Mouse (Mus musculus) left cerebral cortex, postnatal 10 days (tissue): ENCODE measurements around the gene Samd11. TPM values are rescaled to one million over a fixed set of nuclear protein-coding genes. Genes with fewer than 3 reads are reported as not detected.

Experiments used
- DNase-seq, 2 experiments: peaks; one replicate each; pipeline ENCODE4 v3.0.0; 2021 to 2022; ENCODE audit warnings: low spot score in 2 of 2, mixed read lengths in 1 of 2; ENCODE audit errors: extremely low spot score in 1 of 2
- intact Hi-C: fragments of 180-260 bp; cut with DNase I; formaldehyde crosslinking; loops from one replicate; pipeline ENCODE4 v1.15.1; 2025
- total RNA-seq, 2 experiments: library from RNA; stranded (reverse); gene quantifications; 2 replicates each; pipeline ENCODE4 v1.2.3; 2021

The Samd11 gene
- 1 to 10 TPM; 5.2 to 5.4 TPM for total RNA-seq

DNA sequence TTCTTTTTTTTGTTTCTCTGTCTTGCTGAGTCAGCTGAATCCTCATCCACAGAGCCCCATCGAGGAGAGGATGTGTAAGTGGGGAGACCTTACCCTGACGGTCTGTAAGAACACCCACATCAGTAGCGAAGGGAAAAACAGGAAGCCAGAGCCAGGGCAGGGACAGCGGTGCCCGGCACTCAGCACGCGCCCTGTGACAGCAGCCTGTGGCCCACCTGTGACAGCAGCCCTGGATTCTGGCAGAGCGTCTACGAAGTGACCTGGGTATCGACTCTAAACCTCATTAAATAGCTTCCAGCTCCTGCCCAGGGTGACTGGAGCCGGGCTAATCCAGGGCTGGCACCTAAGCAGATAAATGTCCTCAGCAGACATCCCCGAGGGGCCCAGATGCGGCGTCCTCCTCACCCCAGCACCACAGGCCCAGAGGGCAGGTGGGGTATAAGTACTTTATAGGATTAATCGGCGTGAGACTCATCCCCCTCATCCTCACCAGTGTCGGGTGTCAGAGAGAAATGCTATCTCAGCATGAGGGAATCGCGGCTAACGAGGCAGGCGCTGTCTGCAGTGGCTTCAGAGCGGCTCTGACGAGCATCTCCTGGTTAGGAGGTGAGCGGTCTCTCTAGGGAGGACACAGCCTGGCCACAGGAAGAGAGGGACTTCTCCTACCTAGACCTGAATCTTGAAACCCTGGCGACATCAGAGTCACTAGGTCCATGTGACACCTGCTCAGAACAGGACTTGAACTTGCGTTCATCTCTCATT lies at the start of gene Samd11:
Gene Samd11 (minus strand): TSS at position 580 of the 762 bp plus-strand sequence.
- DNase-seq: no peak
- intact Hi-C loops: no loop called here

DNA sequence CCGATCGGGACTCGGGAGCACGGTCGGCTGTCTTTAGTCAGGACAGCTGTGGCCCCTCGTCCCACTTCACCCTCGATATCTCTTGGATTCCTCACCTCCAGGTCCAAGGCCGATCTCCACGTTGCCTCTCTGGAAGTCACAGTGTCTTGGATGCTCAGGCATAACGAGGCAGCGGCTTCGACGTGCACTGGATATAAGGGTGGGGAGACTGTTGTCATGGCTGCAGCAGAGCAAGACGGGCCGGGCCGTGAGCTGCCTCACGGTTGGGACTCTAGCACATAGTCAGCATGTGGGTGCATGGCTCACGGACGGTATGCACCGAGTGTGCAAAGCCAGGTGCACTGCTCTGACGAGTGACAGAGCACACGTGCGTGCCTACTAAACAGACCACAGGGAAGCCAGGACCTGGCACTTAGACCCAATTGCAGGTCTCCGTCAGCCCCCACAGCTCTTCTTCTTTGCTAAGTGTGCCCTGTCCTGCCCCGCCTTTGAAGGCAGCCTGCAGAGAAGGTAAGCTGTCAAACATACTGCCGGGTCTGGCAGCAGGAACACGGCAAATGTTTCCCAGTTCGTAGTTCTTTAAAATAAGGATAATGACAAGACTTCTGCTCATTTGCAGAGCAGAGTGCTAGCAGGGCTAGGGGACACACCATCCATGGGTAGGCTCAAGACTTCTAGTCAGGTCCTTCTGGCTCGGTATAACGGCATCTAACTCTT lies 938 bp downstream of the Samd11 start:
- intact Hi-C loops: no loop called here

DNA sequence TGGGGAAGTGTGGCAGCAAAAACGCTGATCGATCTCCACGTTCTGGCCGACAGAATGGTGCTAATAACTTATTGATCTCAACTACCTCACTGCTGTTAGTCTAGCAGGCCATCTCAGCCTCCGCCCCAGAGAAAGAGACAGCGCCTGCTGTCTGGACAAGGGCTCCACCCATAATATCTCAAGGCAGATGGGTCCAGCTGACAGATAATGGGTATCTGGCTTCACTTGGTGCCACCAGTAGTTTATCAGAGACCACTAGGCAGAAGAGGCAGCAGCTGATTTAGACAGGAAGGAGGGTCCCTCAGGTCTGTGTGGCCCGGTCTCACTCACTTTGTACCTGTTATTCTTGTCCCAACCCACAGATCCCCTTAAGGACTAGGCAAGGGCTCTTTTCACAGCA lies 2.4 kb downstream of the Samd11 start:
- intact Hi-C loops: no loop called here
- no peak for DNase-seq

More for the DNA sequence above, 938 bp downstream of the Samd11 start:
- no peak for DNase-seq

DNA sequence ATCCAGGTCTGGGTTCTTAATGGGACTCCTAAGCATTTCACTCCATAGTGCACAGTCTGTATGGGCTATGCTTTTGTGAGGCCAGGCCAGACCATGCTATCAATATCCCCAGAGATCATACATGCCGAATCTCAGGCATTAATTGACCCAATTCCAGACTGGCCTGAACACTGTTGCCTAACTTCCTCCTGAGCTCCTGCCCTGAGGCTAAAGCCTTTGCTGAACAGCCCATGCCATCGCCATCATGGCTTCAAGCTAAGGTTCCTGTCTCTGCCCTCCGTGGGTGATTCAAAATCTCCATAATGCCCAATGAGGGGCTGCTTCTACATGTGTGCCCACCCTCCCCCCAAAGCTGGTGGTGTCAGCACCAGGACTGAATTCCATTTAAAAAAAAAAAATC lies 2.8 kb downstream of the Samd11 start:
- intact Hi-C loops: no loop called here

DNA sequence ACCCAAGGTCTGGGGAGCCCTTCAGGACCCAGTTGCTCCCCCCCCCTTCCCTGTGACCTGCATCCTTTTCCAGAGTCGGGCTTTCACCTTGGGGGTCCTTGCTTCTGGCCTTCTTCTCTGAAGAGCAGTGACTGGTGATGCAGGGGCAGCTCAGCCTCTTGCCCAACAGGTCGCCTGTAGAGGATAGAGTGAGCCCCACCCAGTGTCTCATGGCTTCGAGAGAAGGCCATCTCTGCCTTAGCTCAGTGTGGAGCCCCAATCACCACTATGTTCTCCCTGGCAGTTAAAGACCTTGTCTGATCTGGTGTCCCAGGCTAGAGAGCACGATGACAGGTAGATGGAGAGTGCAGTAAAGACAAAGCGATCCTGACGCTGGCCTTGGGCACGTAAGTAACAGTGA lies 3.3 kb downstream of the Samd11 start:
- intact Hi-C loops: no loop called here
- no peak for DNase-seq

More for the DNA sequence above, 2.8 kb downstream of the Samd11 start:
- no peak for DNase-seq

DNA sequence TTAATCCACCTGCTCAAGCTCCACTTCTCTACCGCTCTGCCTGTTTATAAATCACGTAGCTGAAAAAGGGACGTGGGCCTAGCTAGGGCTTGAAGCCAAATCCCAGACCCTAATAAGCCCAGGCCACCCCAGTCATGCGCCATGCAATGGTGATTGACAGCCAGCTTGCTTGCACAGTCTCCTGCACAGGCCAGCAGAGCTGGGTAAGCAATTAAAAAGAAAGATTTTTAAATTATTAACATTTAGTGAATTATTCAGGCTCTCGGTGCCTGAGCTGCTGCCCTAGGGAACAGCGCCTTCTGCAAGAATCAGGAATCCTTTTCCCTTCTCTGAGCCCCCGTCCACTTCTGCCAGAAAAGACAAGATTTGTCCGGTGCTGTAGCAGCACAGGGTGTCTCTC lies 4.4 kb downstream of the Samd11 start:
- intact Hi-C loops: no loop called here
- no peak for DNase-seq

DNA sequence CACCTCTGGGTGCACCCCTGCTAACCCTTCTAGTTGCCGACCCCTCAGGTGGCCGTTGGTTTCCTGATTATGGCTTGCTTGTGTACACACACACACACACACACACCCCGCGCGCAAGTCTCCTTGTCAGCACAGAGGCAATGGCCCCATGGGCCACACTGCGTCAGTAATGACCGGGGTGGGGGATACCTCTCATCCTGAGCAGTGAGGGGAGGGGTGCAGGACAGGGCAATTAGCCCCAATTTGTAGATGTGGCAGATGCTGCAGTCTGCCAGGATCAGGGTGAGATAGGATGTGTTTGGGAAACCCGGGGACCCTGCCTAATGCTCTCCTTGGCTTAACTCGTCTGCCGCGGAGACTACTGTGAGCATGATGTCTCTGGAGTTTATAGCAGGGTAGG lies 5.9 kb downstream of the Samd11 start:
- intact Hi-C loops: loop anchor here (1.0 kb wide), 1 partner anchor 10 kb away; no protein-coding TSS in a partner anchor
- no peak for DNase-seq

DNA sequence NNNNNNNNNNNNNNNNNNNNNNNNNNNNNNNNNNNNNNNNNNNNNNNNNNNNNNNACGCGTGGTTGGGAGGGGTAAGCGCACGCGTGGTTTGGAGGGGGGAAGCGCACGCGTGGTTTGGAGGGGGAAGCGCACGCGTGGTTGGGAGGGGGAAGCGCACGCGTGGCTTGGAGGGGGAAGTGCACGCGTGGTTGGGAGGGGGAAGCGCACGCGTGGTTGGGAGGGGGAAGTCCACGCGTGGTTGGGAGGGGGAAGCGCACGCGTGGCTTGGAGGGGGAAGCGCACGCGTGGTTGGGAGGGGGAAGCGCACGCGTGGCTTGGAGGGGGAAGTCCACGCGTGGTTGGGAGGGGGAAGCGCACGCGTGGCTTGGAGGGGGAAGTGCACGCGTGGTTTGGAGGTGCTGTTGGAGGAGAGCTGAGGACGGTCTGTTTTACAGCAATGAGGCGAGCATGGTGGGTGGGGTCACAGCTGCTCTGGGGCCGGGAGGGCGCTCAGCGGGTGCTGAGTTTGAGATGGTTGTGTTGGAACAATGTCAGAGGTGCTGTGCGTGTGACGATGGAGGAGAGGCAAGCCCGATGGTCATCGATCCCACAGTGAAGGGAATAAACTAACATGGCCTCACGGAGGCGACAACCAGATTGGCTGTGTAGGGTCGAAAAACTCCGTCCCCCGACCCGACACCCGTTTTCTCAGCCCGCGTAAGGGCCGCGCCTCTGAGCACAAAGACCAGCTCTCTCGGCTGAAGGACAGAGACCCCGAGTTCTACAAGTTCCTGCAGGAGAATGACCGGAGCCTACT lies 18.6 kb downstream of the Samd11 start:
- intact Hi-C loops: no loop called here
- DNase-seq: no peak

DNA sequence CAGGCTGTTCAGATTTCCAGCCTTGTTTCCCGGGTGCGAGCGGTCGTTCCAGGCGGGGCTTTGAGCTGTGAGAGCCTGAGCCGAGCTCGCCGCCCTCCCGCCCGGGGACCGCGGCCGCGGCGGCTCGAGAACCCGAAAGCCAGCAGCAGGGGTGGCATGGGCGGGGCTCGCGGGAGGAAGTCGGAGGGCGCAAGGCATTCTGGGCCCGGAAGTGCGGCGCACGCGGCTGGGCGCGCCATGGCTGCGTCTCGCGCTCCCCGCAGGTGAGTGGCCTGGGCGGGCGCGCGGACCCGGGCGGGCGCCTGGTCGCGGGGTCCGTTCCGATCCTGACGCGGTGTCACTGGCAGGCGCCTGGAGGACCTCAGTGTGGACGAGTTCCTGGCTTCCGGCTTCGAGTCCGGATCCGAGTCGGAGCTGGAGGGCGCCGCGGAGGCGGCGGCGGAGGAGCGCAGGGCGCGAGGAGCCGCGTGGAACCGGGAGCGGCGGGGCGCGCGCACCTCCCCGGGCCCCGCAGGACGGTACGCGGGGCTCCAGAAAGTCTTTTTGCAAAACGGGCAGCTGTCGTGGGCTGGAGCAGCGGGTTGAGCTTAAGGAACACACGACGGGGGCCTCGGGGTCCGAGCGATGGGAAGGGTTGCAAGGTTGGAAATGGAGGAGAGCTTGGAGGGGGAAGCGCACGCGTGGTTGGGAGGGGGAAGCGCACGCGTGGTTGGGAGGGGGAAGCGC lies 19.5 kb downstream of the Samd11 start, which contains the start of gene Noc2l:
Gene Noc2l (plus strand): TSS at position 203 of the 726 bp plus-strand sequence.
- intact Hi-C loops: loop anchor here (2.0 kb wide), 1 partner anchor 39 kb away; the partner anchor contains the start of gene Agrn
- peak; percentile 80 to 97 for DNase-seq

DNA sequence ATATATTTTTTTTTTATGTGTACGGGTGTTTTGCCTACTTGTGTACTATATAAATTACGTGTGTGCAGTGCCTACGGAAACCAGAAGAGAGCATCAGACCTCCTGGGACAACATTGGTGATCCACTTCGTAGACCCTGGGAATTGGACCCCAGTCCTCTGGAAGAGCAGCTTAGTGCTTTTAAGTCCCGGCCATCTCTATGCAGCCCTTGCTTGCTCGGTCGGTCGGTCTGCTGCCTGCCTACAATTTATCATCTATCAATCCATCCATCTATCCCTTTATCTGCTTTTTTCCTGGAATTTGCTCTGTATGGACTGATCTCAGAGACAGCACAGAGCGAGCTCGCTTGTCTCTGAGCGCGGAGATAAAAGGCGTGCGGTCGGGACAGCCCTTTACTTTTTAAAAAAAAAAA lies 20.1 kb downstream of the Samd11 start:
- intact Hi-C loops: loop anchor here (2.0 kb wide), 1 partner anchor 39 kb away; the partner anchor contains the start of gene Agrn
- DNase-seq: no peak

DNA sequence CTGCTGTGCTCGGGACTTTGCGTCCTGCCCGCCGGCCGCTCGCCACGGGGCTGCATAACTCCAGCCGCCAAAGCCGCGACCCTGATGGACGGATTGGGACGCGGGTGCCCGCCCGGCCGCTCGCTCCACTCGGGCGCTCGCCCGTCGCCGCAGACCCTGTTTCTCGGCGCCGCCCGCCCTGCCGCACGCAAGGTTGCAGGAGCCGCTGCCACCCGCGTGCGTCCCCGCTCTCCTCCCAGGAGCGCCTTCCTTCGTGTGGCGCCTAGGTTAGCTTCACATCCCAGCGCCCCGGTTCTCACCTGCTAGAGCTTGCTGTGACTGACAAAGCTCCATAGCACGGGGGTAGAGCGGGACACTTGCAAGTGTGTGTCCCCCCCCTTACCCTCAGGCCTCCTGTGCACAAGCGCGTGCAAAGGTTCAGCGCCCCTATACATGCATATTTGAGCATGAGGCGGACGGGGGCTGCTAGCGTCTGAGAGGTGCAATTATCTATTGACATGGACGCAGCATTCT lies 20.7 kb downstream of the Samd11 start, which contains the start of gene Plekhn1:
Gene Plekhn1 (minus strand): TSS at position 157 of the 513 bp plus-strand sequence.
- intact Hi-C loops: loop anchor here (2.0 kb wide), 1 partner anchor 38 kb away; the partner anchor contains the start of gene Agrn
- DNase-seq: peak; percentile 66 to 89

DNA sequence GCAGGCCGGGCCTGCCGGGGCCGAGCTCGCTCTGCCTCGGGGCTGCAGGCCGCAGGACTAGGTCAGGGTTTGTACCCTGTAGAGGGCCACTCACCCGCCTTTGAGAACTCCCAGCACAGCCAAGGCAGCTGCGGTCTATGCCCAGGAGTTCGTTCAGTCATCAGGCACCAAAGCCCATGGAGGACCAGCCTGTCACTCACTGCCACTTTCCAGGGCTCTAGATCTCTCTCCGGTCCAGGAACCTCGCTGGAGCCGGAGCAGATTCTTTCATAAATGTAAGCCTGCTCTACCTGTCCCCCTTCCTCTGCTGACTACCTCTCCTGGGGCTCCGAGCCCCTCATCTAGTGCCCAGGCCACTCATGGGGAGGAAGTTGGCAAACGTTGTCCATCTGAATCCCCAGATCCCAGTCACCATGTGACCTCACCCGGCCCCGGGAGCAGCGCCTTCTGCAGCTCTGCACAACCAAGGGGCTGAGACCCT lies 21.4 kb downstream of the Samd11 start:
- intact Hi-C loops: loop anchor here (2.0 kb wide), 1 partner anchor 37 kb away; the partner anchor contains the start of gene Agrn
- DNase-seq: no peak

DNA sequence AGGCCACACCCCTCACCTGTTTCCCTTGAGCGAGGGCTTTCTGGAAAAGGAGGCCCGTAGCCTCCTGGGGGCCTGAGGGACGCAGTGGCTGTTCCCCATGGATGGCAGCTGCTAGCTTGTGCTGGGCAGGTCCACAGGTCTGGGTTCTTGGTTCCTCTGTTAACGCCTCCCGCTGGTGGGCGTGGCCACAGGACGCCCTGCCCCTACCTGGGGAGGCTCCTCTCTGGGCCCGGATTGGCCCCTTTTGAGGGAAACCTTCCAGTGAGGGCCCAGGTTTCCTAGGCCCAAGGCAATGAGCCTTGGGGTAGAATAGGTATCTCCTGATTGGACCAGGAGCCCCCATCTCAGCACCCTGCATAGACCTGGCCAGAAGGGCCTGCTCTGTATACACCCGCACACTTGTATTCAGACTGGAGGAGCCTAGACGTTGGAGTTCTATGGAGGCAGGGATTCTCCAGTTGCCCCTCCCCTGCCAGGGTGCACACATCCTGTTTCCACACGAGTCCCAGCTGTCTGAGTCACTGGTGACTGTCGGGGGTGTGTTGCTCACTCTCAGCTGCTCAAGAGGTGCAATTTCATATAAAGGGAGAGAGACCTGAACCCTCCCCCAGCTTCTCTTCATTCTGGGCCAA lies 26.9 kb downstream of the Samd11 start:
- no peak for DNase-seq
- intact Hi-C loops: no loop called here

DNA sequence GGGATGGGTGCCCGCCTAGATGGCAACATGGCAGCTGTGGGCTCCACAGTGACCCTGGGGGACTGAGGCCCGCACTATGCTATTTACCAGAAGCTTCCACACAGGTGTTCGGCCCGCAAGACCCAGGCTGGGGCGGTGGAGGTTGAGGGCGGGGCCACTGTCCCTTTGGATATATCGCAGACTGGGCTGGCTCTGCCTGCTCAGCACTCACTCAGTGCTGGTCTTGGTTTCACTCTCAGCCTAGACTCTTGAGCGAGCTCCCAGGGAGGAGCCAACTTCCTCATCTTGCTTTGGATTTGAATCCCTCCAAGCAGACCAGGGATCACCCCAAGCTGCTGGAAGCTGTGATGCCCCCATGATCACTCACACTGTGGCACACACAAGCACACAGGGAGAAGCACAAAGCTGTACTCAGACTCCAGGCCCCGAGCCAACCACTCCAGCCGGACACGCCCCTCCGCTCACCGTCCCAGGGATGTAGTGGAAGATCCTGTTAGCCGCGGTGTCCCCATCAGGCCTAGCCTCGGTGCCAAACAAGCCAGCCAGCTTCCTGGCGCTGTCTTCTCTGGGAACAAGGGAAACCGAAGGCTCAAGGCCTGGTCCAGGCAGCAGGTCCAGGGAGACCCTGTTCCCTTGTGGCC lies 27.6 kb downstream of the Samd11 start:
- DNase-seq: no peak
- intact Hi-C loops: no loop called here

DNA sequence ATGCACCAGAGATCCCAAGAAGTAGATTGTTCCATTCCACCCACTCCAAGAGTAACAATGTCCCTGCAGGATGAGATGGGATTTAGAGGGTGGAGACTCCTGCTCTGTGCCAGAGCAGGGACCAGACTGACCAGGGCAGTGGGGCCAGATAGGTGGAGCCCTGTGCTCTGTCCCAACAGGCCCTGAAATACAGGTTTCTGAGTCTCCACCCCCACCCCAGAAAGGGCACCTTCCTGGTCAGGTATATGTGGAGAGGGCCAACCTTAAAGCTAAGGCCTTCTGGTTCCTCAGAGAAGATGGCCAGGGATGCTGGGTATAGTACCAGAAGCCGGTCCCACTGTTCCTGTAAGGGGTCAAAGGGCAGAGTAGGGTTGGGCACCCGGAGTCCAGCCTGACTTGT lies 31.2 kb downstream of the Samd11 start:
- intact Hi-C loops: no loop called here
- no peak for DNase-seq

DNA sequence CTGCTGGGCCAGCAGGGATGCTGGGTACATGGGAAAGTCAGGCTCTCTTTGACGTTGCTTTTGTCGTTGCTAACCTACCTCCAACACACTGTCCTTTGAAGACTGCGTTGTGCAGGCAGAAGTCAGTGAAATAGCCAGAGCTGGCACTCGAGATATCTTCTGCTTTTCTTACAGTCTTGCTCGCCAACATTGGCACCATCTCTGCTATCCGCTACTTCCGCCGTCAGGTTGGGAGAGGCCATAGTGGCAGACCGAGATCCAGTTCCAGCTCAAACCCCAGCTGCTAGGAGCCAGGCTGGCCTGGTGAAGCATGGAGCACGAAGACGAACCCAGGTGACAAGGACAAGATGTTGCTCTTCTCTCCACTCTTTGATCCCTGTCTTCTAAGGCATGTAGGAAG lies 35.5 kb downstream of the Samd11 start:
- intact Hi-C loops: no loop called here
- no peak for DNase-seq

DNA sequence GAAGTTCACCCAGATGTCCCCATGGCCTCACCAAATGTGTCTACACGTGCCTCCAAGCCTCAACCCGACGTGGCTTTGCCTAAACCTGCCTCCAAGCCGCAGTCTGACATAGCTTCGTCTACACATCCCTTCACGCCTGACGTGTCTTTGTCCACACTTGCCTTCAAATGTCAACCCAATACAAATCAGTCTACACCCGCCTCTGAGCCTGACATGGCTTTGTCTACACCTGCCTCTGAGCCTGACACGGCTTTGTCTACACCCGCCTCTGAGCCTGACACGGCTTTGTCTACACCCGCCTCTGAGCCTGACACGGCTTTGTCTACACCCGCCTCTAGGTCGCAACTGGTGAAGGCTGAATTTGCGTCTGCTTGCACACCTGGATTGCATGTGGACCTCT lies 37.6 kb downstream of the Samd11 start:
- DNase-seq: peak in 1 of 2 experiments; percentile 47
- intact Hi-C loops: no loop called here
